Mouse (Mus musculus): ENCODE data around the gene Irs1. TPM values are rescaled to one million over a fixed set of nuclear protein-coding genes. Genes with fewer than 3 reads are reported as not detected.

Irs1 gene
- total and polyA plus RNA-seq, 3 experiments: 10.5 to 50.0 (median 39.9) TPM

- no peaks in the 10 kb centered on the region for H3K27me3 ChIP-seq (ENCODE audit: control insufficient read depth, insufficient read depth, low read length)
- 36% methylated on average over 1 of the region's 1 CpGs for WGBS
- peak overlapping the region; percentile 55 for H3K4me3 ChIP-seq
- peak; percentile 32 to 35 for DNase-seq
- TF ChIP-seq POLR2A (IDR thresholded peaks at IDR 0.05; ENCODE audit: insufficient read depth, low read depth, low read length) (no peak), EP300 (IDR thresholded peaks at IDR 0.05; ENCODE audit: insufficient read depth, low read depth, low read length) (no peak), CTCF (IDR thresholded peaks at IDR 0.05) (no peak)
- H3K27ac ChIP-seq: peak overlapping the region; percentile 82
- peak overlapping the region; percentile 66 for H3K9ac ChIP-seq (ENCODE audit: low read depth, low read length)
- peaks cover 19% of the 10 kb centered on the region for H3K36me3 ChIP-seq (ENCODE audit: control insufficient read depth, insufficient read depth, low read length)
- peaks cover 11% of the 10 kb centered on the region for H3K4me1 ChIP-seq (ENCODE audit: control insufficient read depth, insufficient read depth, low read length)
- peaks cover 5% of the 10 kb centered on the region; the same call in 1 of the 2 replicates for H3K79me2 ChIP-seq (replicated peaks; ENCODE audit: control insufficient read depth, insufficient read depth, low read length)
- intact Hi-C loops (cut with DNase I): loop anchor here (2.0 to 10.0 kb wide), 3 partner anchors 42 to 269 kb away; no protein-coding TSS in a partner anchor
Measured at GRCm38 (mm10) chr1:82283901-82284301, 7.3 kb downstream of the Irs1 start.

- DNase-seq: peak; percentile 92 to 94
- TF ChIP-seq CTCF (IDR thresholded peaks at IDR 0.05) (no peak), EP300 (IDR thresholded peaks at IDR 0.05; ENCODE audit: insufficient read depth, low read depth, low read length) (peak; percentile 42; the same call in 1 of the 2 replicates), POLR2A (IDR thresholded peaks at IDR 0.05; ENCODE audit: insufficient read depth, low read depth, low read length) (peak; percentile 80)
- Histone ChIP-seq H3K27me3 (ENCODE audit: control insufficient read depth, insufficient read depth, low read length) (no peaks in the 10 kb centered on the region), H3K9ac (ENCODE audit: low read depth, low read length) (peak overlapping the region; percentile 75), H3K27ac (peak overlapping the region; percentile 82), H3K4me1 (ENCODE audit: control insufficient read depth, insufficient read depth, low read length) (peaks cover 11% of the 10 kb centered on the region), H3K4me3 (peak overlapping the region; percentile 55), H3K79me2 (replicated peaks; ENCODE audit: control insufficient read depth, insufficient read depth, low read length) (peaks cover 4% of the 10 kb centered on the region; the same call in 1 of the 2 replicates), H3K36me3 (ENCODE audit: control insufficient read depth, insufficient read depth, low read length) (peaks cover 22% of the 10 kb centered on the region)
- intact Hi-C loops (cut with DNase I): loop anchor here (2.0 to 10.0 kb wide), 3 partner anchors 41 to 268 kb away; no protein-coding TSS in a partner anchor
- WGBS: 1% methylated on average over 35 of the region's 35 CpGs
Measured at GRCm38 (mm10) chr1:82282992-82283611, 8.1 kb downstream of the Irs1 start.

- Histone ChIP-seq H3K4me1 (ENCODE audit: control insufficient read depth, insufficient read depth, low read length) (peaks cover 11% of the 10 kb centered on the region), H3K36me3 (ENCODE audit: control insufficient read depth, insufficient read depth, low read length) (peaks cover 28% of the 10 kb centered on the region), H3K4me3 (no peak overlapping the region), H3K79me2 (replicated peaks; ENCODE audit: control insufficient read depth, insufficient read depth, low read length) (0 out of 2 replicates have a peak, but pooled peaks cover 4% of the 10 kb centered on the region), H3K9ac (ENCODE audit: low read depth, low read length) (no peak overlapping the region), H3K27ac (peak overlapping the region; percentile 82), H3K27me3 (ENCODE audit: control insufficient read depth, insufficient read depth, low read length) (no peaks in the 10 kb centered on the region)
- 25% methylated on average over 6 of the region's 6 CpGs for WGBS
- no peak for DNase-seq
- TF ChIP-seq EP300 (IDR thresholded peaks at IDR 0.05; ENCODE audit: insufficient read depth, low read depth, low read length) (0 out of 2 replicates have a peak, but pooled peaks have one; percentile 30), POLR2A (IDR thresholded peaks at IDR 0.05; ENCODE audit: insufficient read depth, low read depth, low read length) (no peak)
- intact Hi-C loops (cut with DNase I): loop anchor here (2.0 to 10.0 kb wide), 3 partner anchors 40 to 267 kb away; no protein-coding TSS in a partner anchor
Measured at GRCm38 (mm10) chr1:82281823-82282222, 9.4 kb downstream of the Irs1 start.

GRCm38 (mm10) chr1:82279768-82280167 is 11.4 kb downstream of the Irs1 start:
- Histone ChIP-seq H3K4me3 (no peak overlapping the region), H3K27ac (peak overlapping the region; percentile 30; the same call in 1 of the 2 replicates), H3K9ac (ENCODE audit: low read depth, low read length) (no peak overlapping the region), H3K4me1 (ENCODE audit: control insufficient read depth, insufficient read depth, low read length) (peaks cover 11% of the 10 kb centered on the region), H3K27me3 (ENCODE audit: control insufficient read depth, insufficient read depth, low read length) (no peaks in the 10 kb centered on the region), H3K36me3 (ENCODE audit: control insufficient read depth, insufficient read depth, low read length) (peaks cover 33% of the 10 kb centered on the region), H3K79me2 (replicated peaks; ENCODE audit: control insufficient read depth, insufficient read depth, low read length) (0 out of 2 replicates have a peak, but pooled peaks cover 1% of the 10 kb centered on the region)
- intact Hi-C loops (cut with DNase I): loop anchor here (5.0 to 10.0 kb wide), 2 partner anchors 37 to 265 kb away; no protein-coding TSS in a partner anchor
- TF ChIP-seq EP300 (IDR thresholded peaks at IDR 0.05; ENCODE audit: insufficient read depth, low read depth, low read length): no peak
- no peak for TF ChIP-seq POLR2A (IDR thresholded peaks at IDR 0.05; ENCODE audit: insufficient read depth, low read depth, low read length)
- no peak for TF ChIP-seq CTCF (IDR thresholded peaks at IDR 0.05)
- no peak for DNase-seq
- WGBS: 19% methylated on average over 1 of the region's 1 CpGs

DNA sequence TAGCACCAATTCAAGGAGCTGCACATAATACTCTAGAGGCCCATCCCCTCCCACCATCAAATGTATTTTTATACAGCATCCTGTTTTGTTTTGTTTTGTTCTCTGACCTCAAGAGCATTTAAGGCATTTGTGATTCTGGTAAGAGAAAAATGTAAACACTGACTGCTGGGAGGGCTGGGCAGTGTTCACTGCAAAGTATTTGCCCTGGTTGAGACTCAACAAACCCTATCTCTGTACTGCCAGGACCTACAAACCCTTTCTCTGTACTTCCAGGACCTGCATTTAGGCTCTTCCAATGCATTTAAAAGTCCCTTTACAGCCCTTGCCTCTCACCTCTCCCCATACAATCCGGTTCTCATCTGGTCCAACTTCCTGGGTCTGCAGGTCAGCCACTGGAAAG is 16.9 kb downstream of the Irs1 start:
- H3K36me3 ChIP-seq (ENCODE audit: control insufficient read depth, insufficient read depth, low read length): peaks cover 29% of the 10 kb centered on the region
- WGBS: 31% methylated on average over 1 of the region's 1 CpGs
- no peak overlapping the region for H3K9ac ChIP-seq (ENCODE audit: low read depth, low read length)
- peaks cover 6% of the 10 kb centered on the region for H3K4me1 ChIP-seq (ENCODE audit: control insufficient read depth, insufficient read depth, low read length)
- H3K79me2 ChIP-seq (replicated peaks; ENCODE audit: control insufficient read depth, insufficient read depth, low read length): 0 out of 2 replicates have a peak, but pooled peaks cover 1% of the 10 kb centered on the region
- intact Hi-C loops (cut with DNase I): no loop called here
- no peak overlapping the region for H3K4me3 ChIP-seq
- H3K27ac ChIP-seq: no peak overlapping the region
- H3K27me3 ChIP-seq (ENCODE audit: control insufficient read depth, insufficient read depth, low read length): no peaks in the 10 kb centered on the region
- DNase-seq: no peak
- TF ChIP-seq EP300 (IDR thresholded peaks at IDR 0.05; ENCODE audit: insufficient read depth, low read depth, low read length) (no peak), CTCF (IDR thresholded peaks at IDR 0.05) (no peak), POLR2A (IDR thresholded peaks at IDR 0.05; ENCODE audit: insufficient read depth, low read depth, low read length) (no peak)

DNA sequence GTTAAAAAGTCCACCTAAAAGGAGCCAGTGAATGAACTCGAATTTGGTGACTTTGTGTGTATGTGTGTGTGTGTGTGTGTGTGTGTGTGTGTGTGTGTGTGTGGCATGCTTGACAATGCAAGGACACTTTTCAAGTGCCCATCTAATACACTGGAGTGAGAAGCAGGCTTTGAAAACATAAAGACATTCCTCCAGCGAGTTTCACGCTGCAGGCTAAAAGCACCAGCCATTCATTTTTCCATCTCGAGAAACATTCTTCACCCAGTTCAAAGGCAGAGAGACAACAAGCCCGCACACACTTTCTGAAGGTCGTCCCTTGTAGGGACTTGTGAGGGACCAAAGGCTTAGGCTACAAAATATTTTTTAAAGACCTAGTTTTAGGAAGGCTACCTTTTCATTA is 17.7 kb downstream of the Irs1 start:
- no peak for DNase-seq
- no peak for TF ChIP-seq POLR2A (IDR thresholded peaks at IDR 0.05; ENCODE audit: insufficient read depth, low read depth, low read length)
- no peak for TF ChIP-seq CTCF (IDR thresholded peaks at IDR 0.05)
- no peak for TF ChIP-seq EP300 (IDR thresholded peaks at IDR 0.05; ENCODE audit: insufficient read depth, low read depth, low read length)
- no peak overlapping the region for H3K27ac ChIP-seq
- 0 out of 2 replicates have a peak, but pooled peaks cover 1% of the 10 kb centered on the region for H3K79me2 ChIP-seq (replicated peaks; ENCODE audit: control insufficient read depth, insufficient read depth, low read length)
- H3K4me3 ChIP-seq: no peak overlapping the region
- H3K4me1 ChIP-seq (ENCODE audit: control insufficient read depth, insufficient read depth, low read length): peaks cover 6% of the 10 kb centered on the region
- 55% methylated on average over 6 of the region's 6 CpGs for WGBS
- no peaks in the 10 kb centered on the region for H3K27me3 ChIP-seq (ENCODE audit: control insufficient read depth, insufficient read depth, low read length)
- no peak overlapping the region for H3K9ac ChIP-seq (ENCODE audit: low read depth, low read length)
- peaks cover 29% of the 10 kb centered on the region for H3K36me3 ChIP-seq (ENCODE audit: control insufficient read depth, insufficient read depth, low read length)
- intact Hi-C loops (cut with DNase I): no loop called here
